Mouse (Mus musculus) large intestine, adult 2 months (tissue): Measurements from ENCODE around the gene Xpo4. TPM values are rescaled to one million over a fixed set of nuclear protein-coding genes. Genes with fewer than 3 reads are reported as not detected.

Source experiments
- polyA plus RNA-seq: library from polyadenylated mRNA; depleted of rRNA; stranded (reverse); fragments of >200 nt; gene quantifications from 2 replicates; pipeline ENCODE4 v1.2.3, GENCODE M21; 2012; rRNA removed

Gene Xpo4
- polyA plus RNA-seq, 1 experiment = 2.1 TPM

Other genes with a start within 250 kb of the Xpo4 start
- 1.7 and 3.1 TPM in 2 replicates for gene Ift88, start 241.4 kb downstream of the Xpo4 start, polyA plus RNA-seq
- 3.2 and 4.1 TPM in 2 replicates for gene Il17d, start 140.7 kb downstream of the Xpo4 start, polyA plus RNA-seq
- 15.8 and 19.3 TPM in 2 replicates for gene Eef1akmt1, start 93.8 kb downstream of the Xpo4 start, polyA plus RNA-seq
- gene Gm49361, start 80.7 kb upstream of the Xpo4 start, polyA plus RNA-seq = not detected in 2 replicates
- 6.5 and 11.5 TPM in 2 replicates for gene Lats2, start 93.0 kb upstream of the Xpo4 start, polyA plus RNA-seq
- 3.3 and 6.1 TPM in 2 replicates for gene Sap18, start 132.8 kb upstream of the Xpo4 start, polyA plus RNA-seq
- gene Ska3, start 160.8 kb upstream of the Xpo4 start, polyA plus RNA-seq = 2.5 TPM in 2 replicates
- gene Mrpl57, start 160.8 kb upstream of the Xpo4 start, polyA plus RNA-seq = 73.3 and 78.2 TPM in 2 replicates
- 5.2 and 7.3 TPM in 2 replicates for gene Zdhhc20, start 224.8 kb upstream of the Xpo4 start, polyA plus RNA-seq